Mouse (Mus musculus) gastrocnemius, adult 8-10 months (tissue): Measurements from ENCODE around the gene Tle4. TPM values are rescaled to one million over a fixed set of nuclear protein-coding genes. Genes with fewer than 3 reads are reported as not detected.

Experiments
- DNase-seq, 2 experiments: peaks; one replicate each; pipeline ENCODE4 v3.0.0; 2022; ENCODE audit warnings: low spot score in 2 of 2
- total RNA-seq, 4 experiments: library from RNA; stranded (reverse); gene quantifications; 2 replicates each; pipeline ENCODE4 v1.2.4; 2022

The Tle4 gene
- total RNA-seq, 4 experiments from 2014 or later = 15.0 to 17.9 (median 16.5) TPM

DNA sequence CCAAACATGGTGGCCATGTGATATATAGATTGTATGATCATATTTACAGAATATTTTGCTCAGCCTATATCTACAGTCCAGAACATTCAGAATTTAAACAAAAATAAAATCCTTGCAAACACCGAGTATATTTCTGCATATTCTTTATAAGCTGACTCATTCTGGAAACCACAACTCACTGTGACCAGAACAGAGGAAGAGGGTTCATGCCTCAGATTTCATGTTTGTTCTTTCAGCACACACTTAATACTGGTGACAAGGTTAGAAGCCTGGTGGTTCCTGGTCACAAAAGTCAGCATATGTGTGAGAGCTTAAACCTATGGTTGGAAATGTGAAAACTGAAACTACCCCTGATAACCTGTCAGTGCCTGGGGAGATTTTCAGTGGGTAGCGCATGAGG, 129.1 kb downstream of the Tle4 start:
- no peak for DNase-seq

DNA sequence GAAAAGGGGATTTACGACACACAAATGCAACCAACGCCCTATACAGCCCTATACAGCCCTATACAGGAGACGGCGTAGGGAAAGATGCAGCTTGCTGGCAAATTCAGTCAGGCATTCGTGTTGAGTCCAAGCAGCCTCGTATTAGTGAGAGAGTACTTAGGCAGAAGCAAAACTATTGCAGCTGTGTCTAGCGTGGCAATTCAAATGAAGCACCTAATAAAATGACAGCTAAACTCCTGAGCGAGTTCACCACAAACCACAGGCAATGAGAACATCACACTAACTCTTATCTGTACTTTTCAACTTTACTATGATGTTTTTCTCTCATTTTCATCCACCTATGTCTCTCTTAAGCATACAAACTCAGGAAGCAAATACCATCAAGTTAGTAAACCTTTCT, 131.8 kb downstream of the Tle4 start:
- no peak for DNase-seq

DNA sequence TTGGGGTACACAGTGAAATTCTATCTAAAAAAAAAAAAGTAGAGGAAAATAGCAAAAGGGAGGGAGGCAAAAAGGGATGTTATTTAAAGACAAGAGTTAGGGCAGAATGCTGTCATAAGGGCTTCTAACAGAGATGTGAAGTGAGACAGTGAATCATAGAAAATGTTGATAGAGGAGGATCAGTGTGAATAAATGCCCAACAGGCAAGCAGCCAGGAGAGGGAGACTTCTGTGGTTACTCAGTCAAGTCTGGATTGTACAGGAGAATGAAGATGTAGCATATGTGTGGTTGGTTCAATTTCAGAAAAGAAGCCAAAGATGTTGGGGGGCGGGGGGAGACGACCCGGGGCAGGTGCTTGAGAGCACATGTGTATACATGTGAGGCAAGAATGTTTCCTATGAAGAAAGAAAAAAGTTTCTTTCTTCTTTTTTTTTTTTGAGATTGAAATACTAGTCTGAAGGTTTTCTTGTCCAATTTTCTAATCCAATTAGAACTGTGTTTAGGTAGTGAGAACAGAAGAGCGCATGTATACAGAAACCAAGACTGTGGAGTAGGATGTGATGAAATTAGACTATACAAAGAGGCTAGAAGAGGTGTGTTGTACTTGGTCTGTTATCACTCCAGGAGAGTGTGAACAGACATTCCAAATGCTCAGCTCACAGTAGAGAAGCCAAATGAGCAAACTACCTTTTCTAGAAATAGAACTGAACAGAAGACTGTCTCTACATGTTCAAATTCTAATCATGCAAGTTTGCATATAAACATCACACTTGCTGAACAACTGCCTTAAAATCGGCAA, 134.4 kb downstream of the Tle4 start:
- no peak for DNase-seq

DNA sequence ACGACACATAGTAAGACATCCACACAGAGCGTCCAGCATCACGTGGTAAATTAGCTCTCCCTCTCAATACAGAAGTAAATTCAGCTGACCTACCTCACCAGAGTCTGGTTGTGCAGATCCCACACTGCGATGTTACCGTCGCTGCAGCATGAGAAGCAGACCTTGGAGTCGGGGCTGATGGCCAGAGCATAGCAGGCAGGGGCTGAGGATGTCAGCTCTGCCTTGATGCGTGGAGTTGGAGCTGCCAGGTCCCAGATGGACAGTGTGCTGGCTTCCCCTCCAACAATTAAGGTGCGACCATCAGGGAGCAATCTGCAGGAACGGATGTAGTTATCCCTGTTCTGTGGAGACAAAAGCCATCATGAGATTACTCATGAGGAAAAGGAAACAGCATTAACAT, 144.4 kb downstream of the Tle4 start:
- no peak for DNase-seq

DNA sequence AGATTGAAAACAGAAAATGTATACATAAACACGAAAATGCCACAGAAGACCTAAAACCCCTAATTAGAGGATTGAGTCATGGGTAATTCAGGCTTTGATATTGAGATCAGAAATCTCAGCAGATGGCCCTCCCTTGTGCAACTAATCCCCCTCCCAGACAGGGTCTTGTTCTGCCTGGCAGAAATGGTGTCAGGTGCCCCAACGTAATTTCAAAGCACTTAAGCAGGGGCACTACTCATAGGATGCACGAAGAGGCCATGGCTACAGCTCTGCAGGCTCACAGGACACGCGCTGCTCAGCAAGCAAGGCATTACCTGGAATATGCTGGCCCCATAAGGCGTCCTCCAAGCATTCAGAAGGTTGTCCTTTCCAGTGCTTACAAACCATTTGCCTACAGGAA, 146.5 kb downstream of the Tle4 start:
- DNase-seq = no peak

DNA sequence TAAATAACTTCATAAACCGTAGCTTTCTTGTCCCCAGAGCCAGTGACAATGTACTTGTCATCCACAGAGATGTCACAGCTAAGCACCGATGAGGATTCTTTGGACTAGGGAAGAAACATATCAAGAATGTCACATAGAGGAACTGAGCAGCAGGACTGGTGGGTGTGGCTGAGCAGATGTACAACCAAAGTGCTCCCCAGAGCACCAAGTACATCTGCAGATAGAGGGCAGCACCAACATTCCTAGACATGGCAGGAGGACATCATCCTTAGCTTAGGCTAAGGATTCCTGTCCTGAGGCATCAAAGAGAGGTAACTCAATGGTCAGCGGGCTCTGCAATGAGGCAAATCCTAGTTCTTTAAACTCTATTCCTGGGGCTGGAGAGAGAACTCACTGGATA, 148.1 kb downstream of the Tle4 start:
- no peak for DNase-seq

DNA sequence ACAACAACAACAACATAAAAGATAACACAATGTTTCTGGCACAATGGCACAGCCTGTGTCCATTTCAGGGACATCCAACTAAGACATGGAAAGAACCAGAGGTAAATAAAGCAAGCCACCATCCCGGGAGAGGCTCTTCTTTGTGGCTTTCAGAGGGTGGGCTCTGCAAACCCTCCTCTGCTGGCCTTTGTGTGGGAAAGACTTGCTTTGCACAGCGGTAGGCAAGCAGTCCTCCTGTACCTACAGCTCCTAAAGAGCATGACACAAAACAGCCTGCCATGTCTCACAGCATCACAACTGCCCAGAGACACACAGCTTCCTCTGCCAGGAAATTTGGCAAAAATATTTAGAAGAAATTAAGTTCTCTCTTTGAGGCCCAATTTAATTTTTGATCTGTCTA, 149.3 kb downstream of the Tle4 start:
- no peak for DNase-seq

DNA sequence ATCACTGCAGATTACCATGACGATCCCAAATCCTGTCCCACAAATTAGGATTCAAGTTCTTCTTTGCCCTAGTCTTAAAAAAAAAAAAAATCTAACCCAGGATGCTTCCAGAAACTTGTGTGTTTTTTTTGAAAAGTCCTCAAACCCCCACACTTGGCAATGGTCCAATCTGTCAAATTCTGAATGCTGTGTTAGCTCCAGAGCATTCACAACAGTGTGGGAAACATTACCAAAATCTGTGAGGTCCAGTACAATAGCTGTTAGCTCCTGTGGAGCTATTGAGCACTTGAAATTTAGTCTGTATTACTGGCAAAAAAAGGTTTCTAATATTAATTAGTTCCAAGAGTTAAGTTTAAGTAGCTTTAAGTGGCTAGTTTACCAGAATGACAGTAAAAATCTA, 150.4 kb downstream of the Tle4 start:
- no peak for DNase-seq

DNA sequence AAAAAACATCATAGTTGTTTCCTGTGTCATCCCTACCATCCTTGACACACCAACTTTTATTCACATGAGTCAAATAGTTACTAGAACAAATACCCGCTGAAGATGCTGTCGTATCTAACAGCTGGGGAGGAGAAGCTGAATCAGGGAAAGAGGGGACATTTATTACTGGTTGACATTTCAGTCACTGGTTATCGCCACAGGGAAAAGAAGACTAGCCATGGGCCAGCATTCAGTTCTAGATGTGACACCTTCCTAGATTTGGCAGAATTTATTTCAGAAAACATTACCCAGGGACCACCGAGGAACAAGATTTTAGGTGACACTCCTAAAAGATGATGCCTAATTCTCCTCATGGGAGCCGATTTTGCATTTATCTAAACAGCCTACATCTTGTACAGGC, 156.0 kb downstream of the Tle4 start:
- DNase-seq = no peak

DNA sequence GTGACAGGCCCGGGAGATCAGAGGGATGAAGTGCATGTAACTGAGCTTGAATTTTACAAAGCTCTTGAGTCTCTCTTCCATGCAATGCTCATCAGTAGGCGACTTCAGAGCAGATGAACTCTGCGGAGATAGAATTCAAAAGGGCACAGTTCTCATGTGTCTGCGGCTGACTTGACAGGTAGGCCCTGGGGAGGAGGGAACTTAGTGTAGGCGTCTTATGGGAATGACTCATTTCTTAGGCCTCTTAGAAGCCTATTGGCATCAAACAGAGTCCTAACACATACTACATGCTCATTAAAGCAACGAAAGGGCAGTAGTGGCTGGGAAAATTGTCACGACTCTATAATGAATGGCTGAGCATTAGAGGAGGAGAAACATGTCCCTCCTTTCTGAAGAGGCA, 160.6 kb downstream of the Tle4 start:
- no peak for DNase-seq

DNA sequence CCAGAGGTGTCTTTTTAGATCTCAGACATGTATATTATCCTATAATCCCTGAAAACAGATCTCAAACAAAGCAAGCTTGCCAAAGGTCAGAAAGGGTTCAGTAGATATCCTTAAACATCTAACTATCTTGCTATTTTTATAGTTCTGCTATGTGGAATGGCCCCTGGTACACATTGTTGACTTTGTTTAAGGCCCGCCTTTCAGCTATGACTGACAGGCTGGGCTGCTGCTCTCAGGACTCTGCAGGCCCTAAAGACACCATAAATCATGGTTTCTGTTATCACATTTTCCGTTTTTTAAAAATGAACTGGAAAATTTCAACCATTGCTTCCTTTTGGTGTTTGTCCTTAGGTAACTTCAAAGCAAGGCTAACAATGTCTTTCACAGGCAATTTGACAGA, 161.3 kb downstream of the Tle4 start:
- no peak for DNase-seq

DNA sequence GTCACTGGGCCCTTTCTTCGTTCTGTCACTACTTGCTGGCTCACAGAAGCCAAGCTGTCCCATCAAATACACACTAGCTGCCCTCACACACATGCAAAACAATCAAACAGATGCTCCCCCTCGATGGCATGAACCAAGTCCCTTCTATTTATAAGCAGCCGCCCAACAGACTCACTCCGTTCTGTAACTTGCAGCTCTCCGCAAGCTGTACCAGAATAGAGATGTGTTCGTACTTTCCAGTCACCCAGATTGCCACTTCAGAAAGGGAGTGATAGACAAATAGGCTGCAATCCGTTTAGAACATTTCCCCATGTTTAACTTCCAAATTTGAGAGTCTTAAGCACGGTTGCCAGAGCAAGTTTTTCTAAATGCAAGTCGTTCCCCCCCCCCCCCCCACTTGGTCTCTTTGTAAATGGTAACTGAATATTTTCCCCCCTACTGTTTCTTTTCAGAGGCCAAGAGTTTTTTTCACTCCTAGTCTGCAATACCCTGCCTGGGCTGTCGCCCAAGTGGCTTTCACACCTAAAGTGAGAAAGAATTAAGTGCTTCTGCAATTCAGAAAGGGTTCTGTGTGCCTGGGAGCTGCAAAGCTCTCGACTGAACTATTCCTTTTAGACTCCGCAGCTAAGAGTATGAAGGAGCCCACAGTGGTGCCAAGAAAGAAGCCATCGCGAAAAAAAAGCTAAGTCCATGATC, 162.0 kb downstream of the Tle4 start:
- no peak for DNase-seq

DNA sequence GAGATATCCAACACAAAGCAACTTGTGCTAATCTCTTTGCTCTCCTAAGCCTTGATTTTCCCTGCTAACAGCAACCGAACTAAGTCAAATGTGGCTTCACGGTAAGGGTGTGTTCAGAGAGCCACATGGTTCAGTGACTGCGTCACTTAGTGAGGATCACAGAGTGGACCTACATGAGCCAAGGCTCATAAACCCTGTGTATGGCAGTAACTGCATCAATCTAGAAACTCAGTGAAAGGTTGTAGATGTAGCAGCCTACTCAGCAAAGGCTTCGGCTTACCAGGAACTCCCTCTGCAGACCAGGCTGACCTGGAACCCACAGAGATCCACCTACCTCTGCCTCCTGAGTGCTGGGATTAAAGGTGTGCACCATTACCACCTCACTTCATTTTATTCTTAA, 164.0 kb downstream of the Tle4 start:
- no peak for DNase-seq

DNA sequence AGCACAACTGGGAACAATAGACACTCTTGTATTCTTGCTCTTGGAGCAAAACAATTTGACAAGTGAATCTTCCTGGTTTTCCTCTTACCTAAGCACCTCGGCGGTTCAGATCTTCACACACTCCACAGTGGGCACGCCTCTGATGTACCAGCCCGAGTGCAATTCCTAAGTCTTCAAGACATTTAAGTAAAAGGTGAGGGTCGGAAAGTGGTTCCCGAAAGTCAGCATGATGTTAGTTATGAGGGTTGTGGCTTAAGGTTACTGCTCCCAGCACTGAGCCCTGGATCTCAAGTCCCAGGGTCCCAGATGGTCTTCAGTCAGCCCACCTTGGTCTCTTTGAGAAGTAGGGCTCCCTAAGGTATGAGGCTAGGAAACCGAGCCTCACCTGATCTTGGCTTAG, 165.4 kb downstream of the Tle4 start:
- DNase-seq = no peak

DNA sequence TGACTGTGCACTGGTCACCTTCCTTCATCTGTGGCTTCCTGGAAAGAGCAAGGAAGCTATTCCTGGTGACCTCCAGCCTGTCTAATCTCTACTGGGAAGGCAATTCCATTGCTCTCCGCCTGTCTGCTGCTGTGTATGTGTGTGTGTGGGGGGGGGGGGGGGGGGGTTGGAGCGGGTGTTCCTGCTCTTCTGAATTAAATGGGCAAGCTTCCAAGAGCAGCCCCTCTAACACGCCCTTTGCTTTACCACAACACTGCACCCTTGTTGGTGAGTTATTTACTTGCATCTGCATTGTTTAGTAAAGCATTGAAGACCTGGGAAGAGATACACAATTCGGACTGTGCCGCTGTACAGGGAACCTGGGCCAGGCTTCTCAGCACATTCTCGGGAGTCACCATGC, 170.9 kb downstream of the Tle4 start:
- DNase-seq = no peak

DNA sequence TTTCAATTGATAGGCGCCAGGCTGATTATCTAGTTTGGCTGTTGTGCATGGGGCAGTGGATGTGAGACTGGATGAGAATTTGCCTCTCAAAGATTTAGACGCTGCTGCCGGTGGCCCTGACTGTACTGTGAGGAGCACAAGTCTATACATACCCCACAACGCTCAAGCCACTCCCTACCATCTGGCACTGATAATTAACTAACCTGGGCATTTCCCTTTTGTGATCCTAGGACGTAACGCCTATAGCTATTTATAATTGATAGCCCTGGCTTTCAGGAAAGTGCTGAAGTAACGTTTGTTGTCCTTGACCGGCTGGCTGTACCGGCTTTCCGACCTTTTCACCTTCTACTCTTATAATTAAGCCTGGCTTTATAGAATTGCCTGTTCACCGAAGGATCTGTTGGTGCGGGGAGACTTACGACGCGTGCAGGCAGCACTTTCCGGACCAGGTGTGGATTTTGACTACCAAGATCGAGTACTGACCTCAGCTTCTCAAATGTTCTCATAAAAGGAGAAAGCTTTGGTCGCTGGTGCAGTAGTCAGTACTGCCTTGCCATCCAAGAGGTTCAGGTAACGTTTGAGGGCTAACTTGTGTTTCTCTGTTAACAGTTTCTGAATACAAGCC, 171.5 kb downstream of the Tle4 start:
- DNase-seq = no peak

DNA sequence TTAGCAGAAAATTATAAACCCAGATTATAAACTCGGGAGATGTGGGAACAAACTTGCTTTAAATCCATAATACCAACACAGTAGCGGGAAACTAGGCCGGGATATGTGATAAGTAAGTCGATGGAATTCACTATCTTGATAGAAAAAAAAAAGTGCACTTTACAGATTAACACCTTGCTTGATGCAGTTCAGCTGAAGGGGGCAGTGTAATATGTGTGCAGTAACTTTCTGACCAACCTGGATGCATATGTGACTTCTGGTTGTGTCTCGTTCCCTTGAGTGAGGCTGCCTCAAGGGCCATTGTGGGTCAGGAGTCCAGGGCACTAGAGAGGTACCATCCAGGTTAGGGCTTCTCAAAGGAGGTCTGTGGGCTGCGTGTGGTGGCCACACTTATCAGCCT, 172.7 kb downstream of the Tle4 start:
- DNase-seq = no peak

DNA sequence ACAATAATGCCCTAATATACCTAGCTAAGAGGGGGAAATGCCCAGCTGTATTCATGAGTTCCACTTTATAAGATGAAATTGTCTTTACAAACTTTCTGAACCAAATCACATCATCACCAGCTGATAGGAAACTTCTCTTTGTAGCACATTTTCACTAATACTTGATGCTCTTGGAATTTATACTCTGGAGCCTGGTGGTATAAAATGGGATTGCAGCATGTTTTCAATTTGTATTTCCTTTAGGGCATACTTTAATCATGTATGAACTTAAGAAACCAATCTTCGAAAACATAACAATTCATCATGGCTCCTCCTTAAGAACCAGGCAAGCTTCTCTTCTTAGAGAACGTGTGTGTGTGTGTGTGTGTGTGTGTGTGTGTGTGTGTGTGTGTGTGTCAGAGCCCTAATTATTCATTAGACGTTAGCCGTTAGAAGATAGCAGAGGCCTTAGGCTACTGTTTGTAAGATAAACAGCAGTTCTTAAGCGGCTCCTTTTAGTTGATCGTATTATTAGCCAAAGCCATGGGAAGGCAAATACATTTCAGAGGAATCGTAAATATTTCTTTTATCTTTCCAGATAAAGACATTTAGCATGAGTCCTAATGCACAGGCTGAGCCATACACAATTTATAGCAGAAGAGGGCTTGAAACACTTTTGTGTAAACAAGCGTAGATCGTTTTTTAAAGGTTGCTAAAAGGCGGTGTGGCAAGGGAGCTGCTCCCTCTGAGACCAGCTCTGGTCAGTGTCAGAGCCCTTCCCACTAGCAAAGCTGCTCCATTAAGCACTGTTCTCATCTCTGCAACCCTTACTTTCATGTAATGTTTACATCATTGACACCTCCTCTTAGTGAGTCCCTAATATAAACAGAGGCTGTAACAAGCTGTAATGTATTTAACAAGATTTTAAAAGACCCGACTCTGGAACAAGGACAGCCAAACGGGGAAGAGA, 173.6 kb downstream of the Tle4 start:
- no peak for DNase-seq

DNA sequence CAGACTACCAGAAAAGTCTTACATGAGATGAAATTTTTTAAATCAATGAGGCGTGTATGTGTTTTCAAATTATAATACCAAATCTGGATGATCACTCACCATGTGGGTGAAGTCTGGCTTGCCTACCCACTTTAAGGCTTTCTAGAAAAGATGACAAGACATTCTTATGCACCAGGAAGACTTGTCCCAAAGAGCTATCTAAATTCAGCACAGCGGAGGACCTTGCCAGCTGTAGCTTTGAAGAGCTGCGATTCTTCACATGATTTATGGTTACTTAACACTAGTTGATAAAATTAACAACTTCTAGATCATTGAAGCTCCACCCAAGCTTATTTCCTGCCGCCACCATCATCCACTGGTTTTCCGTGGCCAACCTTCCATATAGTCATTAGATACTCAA, 176.2 kb downstream of the Tle4 start:
- no peak for DNase-seq

DNA sequence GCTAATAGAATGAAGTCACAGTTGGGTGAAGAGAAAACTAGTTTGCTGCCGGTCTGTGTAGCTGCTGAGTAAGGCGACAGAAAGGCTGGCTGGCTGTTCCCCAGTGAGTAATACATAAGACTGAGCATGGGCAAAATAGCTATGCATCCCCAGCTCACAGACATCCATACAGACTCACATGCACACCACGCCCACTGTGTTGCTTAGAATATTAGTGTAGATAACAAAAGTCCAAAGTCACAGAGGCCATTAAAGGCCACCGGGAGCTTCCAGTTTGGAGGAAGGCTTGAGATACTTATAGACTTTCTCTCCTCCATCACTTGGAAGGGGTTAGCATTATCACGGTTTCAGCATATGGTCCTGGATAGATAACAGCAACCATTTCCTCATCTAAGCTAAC, 178.0 kb downstream of the Tle4 start:
- DNase-seq = no peak

DNA sequence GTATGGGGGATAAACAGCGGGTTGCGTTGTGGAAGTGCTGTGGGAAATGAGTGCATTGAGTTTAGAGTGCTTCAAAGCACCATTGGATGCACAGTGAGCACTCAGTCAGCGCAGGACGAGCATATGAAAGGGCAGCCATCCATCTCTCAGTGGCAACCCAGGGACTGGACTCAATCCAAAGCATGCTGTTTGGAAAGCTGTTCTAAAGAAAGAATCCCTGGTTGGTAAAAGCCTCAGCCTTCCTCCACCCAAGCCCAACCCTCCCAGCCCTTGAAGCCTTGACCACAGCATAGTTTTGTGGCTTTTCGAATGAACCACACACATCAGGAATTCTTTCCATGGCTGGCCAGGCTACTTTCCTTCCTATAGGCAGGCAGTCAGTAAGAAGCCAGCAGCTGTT, 181.0 kb downstream of the Tle4 start:
- DNase-seq = no peak

DNA sequence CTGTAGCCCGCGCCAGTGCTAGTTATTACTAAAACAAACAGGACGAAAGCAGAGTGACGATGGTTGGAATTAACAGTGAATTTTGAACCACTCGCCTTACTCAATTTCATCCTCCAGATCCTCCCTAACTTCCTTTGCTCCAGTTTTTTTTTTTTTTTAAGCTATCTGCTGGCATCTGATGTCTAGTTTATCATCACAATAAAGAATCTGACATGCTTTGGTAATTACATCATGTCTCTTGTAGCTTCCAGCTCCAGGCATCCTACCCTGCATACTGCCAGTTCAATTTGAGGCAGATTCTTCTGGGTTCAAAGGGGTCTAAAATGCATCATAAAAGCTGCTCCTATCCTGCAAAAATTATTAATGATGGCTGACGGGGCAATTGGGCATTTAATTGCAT, 181.9 kb downstream of the Tle4 start:
- DNase-seq = no peak
